Mouse (Mus musculus) myocyte (in vitro differentiated cells): ENCODE measurements around the gene Gm20854. TPM values are rescaled to one million over a fixed set of nuclear protein-coding genes. Genes with fewer than 3 reads are reported as not detected.
"Not testable (repeated sequence)": the region's sequence is repeated elsewhere in the genome, so short reads cannot be mapped to it uniquely, and the experiment has no call there.

Experiments used
- H3K27me3 ChIP-seq: one replicate; pipeline ENCODE4 v1.6.1; 2011; ENCODE audit not compliant: control insufficient read depth, insufficient read depth, insufficient read length
- H3K36me3 ChIP-seq: one replicate; pipeline ENCODE4 v1.6.1; 2011; ENCODE audit not compliant: control insufficient read depth, insufficient read depth
- H3K4me2 ChIP-seq: one replicate; pipeline ENCODE4 v1.6.1; 2011; ENCODE audit warnings: low read depth, control low read depth
- H3K4me3 ChIP-seq: one replicate; pipeline ENCODE4 v1.5.1; 2011; ENCODE audit warnings: mild to moderate bottlenecking, control low read depth, moderate library complexity
- H3K79me2 ChIP-seq: one replicate; pipeline ENCODE4 v1.6.1; 2011; ENCODE audit not compliant: control insufficient read depth, insufficient read depth
- H3ac ChIP-seq: one replicate; pipeline ENCODE4 v1.6.1; 2011; ENCODE audit not compliant: control insufficient read depth, insufficient read length
- polyA plus RNA-seq: library from polyadenylated mRNA; unstranded; fragments of >200 nt; fragmentation: generic; extraction: Trizol; gene quantifications from one replicate; pipeline ENCODE4 v1.2.1, GENCODE M21; 2012; ENCODE audit warnings: missing spikeins

Gm20854 gene
- polyA plus RNA-seq, result not detected

GRCm38 (mm10) chrY:85530808-85531207 is at the start of gene Gm20854:
TSS of gene Gm20854 (minus strand) at chrY:85530908.
- not testable (repeated sequence) for H3K4me2 ChIP-seq, H3ac ChIP-seq, H3K36me3 ChIP-seq, H3K79me2 ChIP-seq, H3K4me3 ChIP-seq, H3K27me3 ChIP-seq
